Mouse (Mus musculus): ENCODE measurements at regions not wholly inside any gene's neighbourhood (a gene's known extent, or its start where the extent isn't known, plus 50 kb on each side); places are given as distances from the start of the nearest gene placed in this dataset.

DNA sequence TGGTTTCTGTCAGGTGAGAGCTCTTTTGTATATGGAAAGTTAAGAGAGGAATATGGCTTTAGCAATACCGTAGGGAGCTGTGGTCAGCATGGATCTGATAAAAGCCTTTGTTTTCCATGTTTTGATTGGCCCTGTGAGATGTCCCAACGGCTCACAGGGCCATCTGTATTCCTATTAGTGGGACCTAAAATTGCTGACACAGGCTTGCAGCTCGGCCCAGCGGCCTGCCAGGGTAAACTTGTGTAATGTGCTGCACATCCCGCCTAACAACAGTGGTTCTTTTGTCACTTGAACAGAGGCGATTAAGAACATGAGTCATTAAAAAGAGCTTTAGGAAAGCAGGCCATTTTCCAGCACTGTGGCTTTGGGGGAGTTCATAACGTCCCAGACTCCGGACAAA lies 159.0 kb upstream of the Cdkn2b start:
- H3K4me1 ChIP-seq (ENCODE audit: insufficient read depth, low read depth, low read length), result no peaks in the 10 kb centered on the region
- DNase-seq (ENCODE audit: low spot score) (peak; percentile 79), ATAC-seq (peak; percentile 86)
- H3K36me3 ChIP-seq (ENCODE audit: insufficient read depth, low read length), result no peaks in the 10 kb centered on the region
- no peaks in the 10 kb centered on the region for H3K27me3 ChIP-seq (replicated peaks; ENCODE audit: insufficient read depth, low read length)
- TF ChIP-seq EP300 (IDR thresholded peaks at IDR 0.05) (no peak), CTCF (IDR thresholded peaks at IDR 0.05) (no peak)
- H3K27ac ChIP-seq (ENCODE audit: low read length), result no peak overlapping the region
- 32% methylated on average over 8 of the region's 8 CpGs for WGBS
- H3K9ac ChIP-seq (replicated peaks; ENCODE audit: low read depth), result no peak overlapping the region
- no peaks in the 10 kb centered on the region for H3K9me3 ChIP-seq (ENCODE audit: low read length)
- no peak overlapping the region for H3K4me3 ChIP-seq (ENCODE audit: low read depth, low read length)
- H3K4me2 ChIP-seq (replicated peaks; ENCODE audit: low read depth, low read length), result no peak overlapping the region

DNA sequence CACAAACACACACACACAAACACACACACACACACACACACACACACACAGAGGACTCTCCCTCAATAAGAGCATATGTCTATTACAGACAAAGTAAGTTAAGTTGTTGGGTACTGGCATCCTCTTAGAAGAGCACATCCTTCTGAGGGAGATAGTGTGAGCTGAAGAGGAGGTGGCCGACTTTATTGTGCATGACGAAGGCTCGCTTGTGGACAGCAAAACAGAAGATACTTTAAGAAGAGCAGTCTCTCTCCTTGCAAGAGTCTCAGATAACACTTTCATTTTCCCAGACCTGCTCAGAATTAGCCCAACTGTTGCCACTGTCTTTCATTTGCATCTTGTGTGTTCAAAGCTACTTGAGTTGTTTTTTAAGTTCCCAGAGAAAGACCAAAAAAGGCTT lies 158.6 kb upstream of the Cdkn2b start:
- Histone ChIP-seq H3K9me3 (ENCODE audit: low read length) (no peaks in the 10 kb centered on the region), H3K9ac (replicated peaks; ENCODE audit: low read depth) (no peak overlapping the region), H3K4me3 (ENCODE audit: low read depth, low read length) (no peak overlapping the region), H3K4me2 (replicated peaks; ENCODE audit: low read depth, low read length) (no peak overlapping the region), H3K27me3 (replicated peaks; ENCODE audit: insufficient read depth, low read length) (no peaks in the 10 kb centered on the region), H3K4me1 (ENCODE audit: insufficient read depth, low read depth, low read length) (no peaks in the 10 kb centered on the region), H3K36me3 (ENCODE audit: insufficient read depth, low read length) (no peaks in the 10 kb centered on the region), H3K27ac (ENCODE audit: low read length) (no peak overlapping the region)
- TF ChIP-seq EP300 (IDR thresholded peaks at IDR 0.05) (no peak), CTCF (IDR thresholded peaks at IDR 0.05) (no peak)
- no peak for DNase-seq (ENCODE audit: low spot score)
- 81% methylated on average over 3 of the region's 3 CpGs for WGBS
- ATAC-seq, result no peak

DNA sequence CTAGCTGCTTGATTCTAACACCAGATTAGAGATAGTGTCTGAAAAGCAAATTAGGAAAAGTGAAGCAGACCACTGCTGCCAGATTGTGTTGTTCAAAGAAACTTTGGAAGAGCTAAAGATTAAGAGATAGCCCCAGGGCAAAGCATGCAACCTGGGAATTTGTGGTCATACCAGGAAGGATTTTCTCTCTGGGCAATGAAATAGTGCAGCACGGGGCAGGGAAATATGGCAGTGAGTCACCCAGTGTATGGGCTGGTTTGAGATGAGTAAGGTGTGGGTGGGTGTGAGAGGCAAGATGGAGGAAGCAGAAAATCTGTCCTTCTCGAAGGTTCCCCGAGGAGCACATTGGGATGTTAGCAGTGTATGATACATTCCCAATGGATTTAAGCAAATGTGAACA lies 155.9 kb upstream of the Cdkn2b start:
- no peak overlapping the region for H3K9ac ChIP-seq (replicated peaks; ENCODE audit: low read depth)
- H3K36me3 ChIP-seq (ENCODE audit: insufficient read depth, low read length), result no peaks in the 10 kb centered on the region
- ATAC-seq (no peak), DNase-seq (ENCODE audit: low spot score) (no peak)
- H3K9me3 ChIP-seq (ENCODE audit: low read length), result no peaks in the 10 kb centered on the region
- no peaks in the 10 kb centered on the region for H3K4me1 ChIP-seq (ENCODE audit: insufficient read depth, low read depth, low read length)
- H3K4me3 ChIP-seq (ENCODE audit: low read depth, low read length), result no peak overlapping the region
- 84% methylated on average over 3 of the region's 3 CpGs for WGBS
- TF ChIP-seq EP300 (IDR thresholded peaks at IDR 0.05), result no peak
- TF ChIP-seq CTCF (IDR thresholded peaks at IDR 0.05), result no peak
- H3K27me3 ChIP-seq (replicated peaks; ENCODE audit: insufficient read depth, low read length), result no peaks in the 10 kb centered on the region
- H3K4me2 ChIP-seq (replicated peaks; ENCODE audit: low read depth, low read length), result no peak overlapping the region
- no peak overlapping the region for H3K27ac ChIP-seq (ENCODE audit: low read length)

DNA sequence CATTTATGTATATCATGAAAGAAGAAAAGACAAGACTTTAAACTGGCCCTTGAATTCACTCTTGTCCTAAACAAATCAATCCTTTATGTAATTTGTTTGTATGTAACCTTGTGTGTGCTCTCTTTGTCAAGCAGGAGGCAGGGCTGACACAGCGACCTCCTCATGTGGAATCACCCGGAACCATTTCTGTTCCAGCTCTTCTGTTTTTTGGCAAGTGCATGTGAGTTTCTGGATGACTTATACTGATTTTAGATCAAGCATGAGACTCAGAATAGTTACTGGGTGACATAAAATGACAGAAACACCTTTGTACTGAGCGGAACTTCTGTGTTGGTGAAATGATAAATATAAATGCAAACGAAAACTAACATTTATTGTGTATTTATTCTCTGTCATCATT lies 152.3 kb upstream of the Cdkn2b start:
- Histone ChIP-seq H3K27me3 (replicated peaks; ENCODE audit: insufficient read depth, low read length) (no peaks in the 10 kb centered on the region), H3K9ac (replicated peaks; ENCODE audit: low read depth) (no peak overlapping the region), H3K9me3 (ENCODE audit: low read length) (no peaks in the 10 kb centered on the region), H3K4me2 (replicated peaks; ENCODE audit: low read depth, low read length) (no peak overlapping the region), H3K4me1 (ENCODE audit: insufficient read depth, low read depth, low read length) (no peaks in the 10 kb centered on the region), H3K27ac (ENCODE audit: low read length) (no peak overlapping the region), H3K36me3 (ENCODE audit: insufficient read depth, low read length) (no peaks in the 10 kb centered on the region), H3K4me3 (ENCODE audit: low read depth, low read length) (no peak overlapping the region)
- ATAC-seq (no peak), DNase-seq (ENCODE audit: low spot score) (no peak)
- 84% methylated on average over 4 of the region's 4 CpGs for WGBS
- TF ChIP-seq EP300 (IDR thresholded peaks at IDR 0.05), result no peak
- TF ChIP-seq CTCF (IDR thresholded peaks at IDR 0.05), result no peak

DNA sequence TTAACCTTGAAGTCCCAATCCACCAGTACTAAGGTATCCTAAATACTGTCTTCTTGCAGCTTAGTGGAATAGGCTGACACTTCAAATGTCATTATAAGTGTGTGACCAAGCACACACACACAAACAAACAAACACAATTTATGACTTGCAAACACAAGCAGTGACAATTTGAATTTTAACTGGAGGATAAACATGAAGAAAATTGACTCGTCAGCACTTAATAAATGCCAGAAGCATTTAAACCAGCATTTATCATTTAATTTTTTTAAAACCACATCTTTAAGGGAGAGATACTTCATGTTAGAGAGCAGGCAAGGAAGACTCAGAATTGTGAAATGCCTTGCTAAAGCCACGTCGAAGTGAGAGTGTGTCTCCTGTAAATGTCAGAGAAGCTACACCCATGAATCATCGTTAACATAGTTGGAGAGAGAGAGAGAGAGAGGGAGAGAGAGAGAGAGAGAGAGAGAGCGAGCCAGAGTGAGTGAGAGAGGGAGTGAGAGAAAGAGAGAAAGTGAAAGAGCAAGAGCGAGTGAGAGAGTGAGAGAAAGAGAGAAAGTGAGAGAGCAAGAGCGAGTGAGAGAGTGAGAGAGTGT lies 149.4 kb upstream of the Cdkn2b start:
- Histone ChIP-seq H3K9me3 (ENCODE audit: low read length) (no peaks in the 10 kb centered on the region), H3K27me3 (replicated peaks; ENCODE audit: insufficient read depth, low read length) (no peaks in the 10 kb centered on the region), H3K36me3 (ENCODE audit: insufficient read depth, low read length) (no peaks in the 10 kb centered on the region), H3K27ac (ENCODE audit: low read length) (no peak overlapping the region), H3K4me3 (ENCODE audit: low read depth, low read length) (no peak overlapping the region), H3K4me1 (ENCODE audit: insufficient read depth, low read depth, low read length) (no peaks in the 10 kb centered on the region), H3K4me2 (replicated peaks; ENCODE audit: low read depth, low read length) (no peak overlapping the region), H3K9ac (replicated peaks; ENCODE audit: low read depth) (no peak overlapping the region)
- no peak for ATAC-seq
- TF ChIP-seq CTCF (IDR thresholded peaks at IDR 0.05), result no peak
- TF ChIP-seq EP300 (IDR thresholded peaks at IDR 0.05), result no peak
- WGBS, result 67% methylated on average over 7 of the region's 7 CpGs
- no peak for DNase-seq (ENCODE audit: low spot score)

DNA sequence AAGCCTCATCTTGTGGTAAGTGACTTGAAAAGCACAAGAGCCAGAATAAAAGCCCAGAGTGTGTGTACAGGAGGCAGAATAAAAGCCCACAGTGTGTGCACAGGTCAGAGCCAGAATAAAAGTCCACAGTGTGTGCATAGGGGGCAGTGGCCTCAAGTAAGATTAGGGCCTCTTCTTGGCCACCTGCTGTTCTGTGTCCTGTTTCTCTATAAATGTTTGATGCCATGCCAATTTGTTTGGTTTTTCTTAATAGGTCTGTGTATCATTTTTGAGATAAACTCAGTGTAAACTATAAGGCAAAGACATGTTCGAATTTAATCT lies 148.5 kb upstream of the Cdkn2b start:
- 54% methylated on average over 1 of the region's 1 CpGs for WGBS
- H3K9ac ChIP-seq (replicated peaks; ENCODE audit: low read depth), result no peak overlapping the region
- ATAC-seq, result no peak
- H3K9me3 ChIP-seq (ENCODE audit: low read length), result no peaks in the 10 kb centered on the region
- H3K27me3 ChIP-seq (replicated peaks; ENCODE audit: insufficient read depth, low read length), result no peaks in the 10 kb centered on the region
- no peak overlapping the region for H3K4me2 ChIP-seq (replicated peaks; ENCODE audit: low read depth, low read length)
- no peak for DNase-seq (ENCODE audit: low spot score)
- H3K36me3 ChIP-seq (ENCODE audit: insufficient read depth, low read length), result no peaks in the 10 kb centered on the region
- no peaks in the 10 kb centered on the region for H3K4me1 ChIP-seq (ENCODE audit: insufficient read depth, low read depth, low read length)
- H3K4me3 ChIP-seq (ENCODE audit: low read depth, low read length), result no peak overlapping the region
- H3K27ac ChIP-seq (ENCODE audit: low read length), result no peak overlapping the region
- TF ChIP-seq CTCF (IDR thresholded peaks at IDR 0.05), result no peak
